Mouse (Mus musculus): ENCODE results near the gene Zfp617.
"Not testable (repeated sequence)": the region's sequence is repeated elsewhere in the genome, so short reads cannot be mapped to it uniquely, and the experiment has no call there.

The Zfp617 gene

GRCm38 (mm10) chr8:71952961-71953700, 44.7 kb downstream of the Zfp617 start:
- not testable (repeated sequence) for DNase-seq

GRCm38 (mm10) chr8:71954666-71955065, 46.2 kb downstream of the Zfp617 start:
- no peak for DNase-seq

- DNase-seq = no peak
These were observed 52.0 kb downstream of the Zfp617 start for GRCm38 (mm10) chr8:71960483-71960882.

- DNase-seq = no peak
These were observed 53.4 kb downstream of the Zfp617 start for GRCm38 (mm10) chr8:71961796-71962195.

- no peak for DNase-seq
These were observed 55.6 kb downstream of the Zfp617 start for GRCm38 (mm10) chr8:71964051-71964450.

GRCm38 (mm10) chr8:71965166-71965565, 56.7 kb downstream of the Zfp617 start:
- no peak for DNase-seq

GRCm38 (mm10) chr8:71966411-71966810, 58.0 kb downstream of the Zfp617 start:
- DNase-seq = no peak

- no peak for DNase-seq
These were observed 58.8 kb downstream of the Zfp617 start for GRCm38 (mm10) chr8:71967261-71967660.

GRCm38 (mm10) chr8:71968100-71968499, 59.7 kb downstream of the Zfp617 start:
- DNase-seq = no peak

- no peak for DNase-seq
These were observed 60.2 kb downstream of the Zfp617 start for GRCm38 (mm10) chr8:71968636-71969035.

- no peak for DNase-seq
These were observed 63.5 kb downstream of the Zfp617 start for GRCm38 (mm10) chr8:71971945-71972344.

GRCm38 (mm10) chr8:71974211-71974610, 65.8 kb downstream of the Zfp617 start:
- no peak for DNase-seq

GRCm38 (mm10) chr8:71981032-71981431, 72.6 kb downstream of the Zfp617 start:
- no peak for DNase-seq

GRCm38 (mm10) chr8:71981456-71981855, 73.0 kb downstream of the Zfp617 start:
- no peak for DNase-seq
